In the genomic region with DNA sequence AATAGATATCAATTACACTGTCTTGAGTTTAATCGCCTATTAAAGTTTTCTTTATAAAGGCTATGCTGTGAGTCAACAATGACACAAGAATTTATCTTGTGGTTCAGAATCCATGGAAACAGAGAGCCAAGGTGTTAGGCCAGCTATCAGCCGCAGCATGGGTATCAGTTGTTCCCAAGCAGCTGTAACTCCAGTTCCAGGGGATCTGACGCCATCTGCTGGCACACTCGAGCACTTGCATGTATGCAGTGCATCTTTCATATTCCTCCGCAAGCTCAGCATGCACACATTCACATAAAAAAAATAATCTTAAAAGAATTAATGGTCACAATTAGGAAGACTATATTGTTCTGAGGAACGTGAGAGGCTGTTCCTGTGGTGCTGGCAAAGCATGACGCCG, we compare ENCODE assay signal across 10 mouse cellular contexts. TPM values are rescaled to one million over a fixed set of nuclear protein-coding genes. Genes with fewer than 3 reads are reported as not detected.
DNase-seq lines count a peak whose midpoint lies in the region; ATAC-seq and TF ChIP-seq lines count a peak whose summit lies in the region.
"Had no signal": no experiment of that assay in that cellular context is flagged by ENCODE, and none has a peak within 500 bp of the region (broad histone marks: within the 10 kb centered on the region; RNA-seq: fewer than 3 reads in every experiment).

No protein-coding gene starts in this region.

- ATAC-seq in intestine, postnatal 0 days: no peak
- no peak for ATAC-seq in intestine, embryonic 16.5 days
- ATAC-seq in embryonic facial prominence, embryonic 14.5 days (ENCODE audit: low read depth): peak; percentile 67; the same call in 1 of the 2 replicates
- ATAC-seq in limb, embryonic 14.5 days (ENCODE audit: low FRiP score, low read depth): no peak
- ATAC-seq in erythroid progenitor cell, adult 5-6 weeks (replicated peaks; ENCODE audit: low FRiP score, poor library complexity, severe bottlenecking): no peak
- no peak for ATAC-seq in activated CD4-positive, CD25-positive, alpha-beta regulatory T cell, adult 4 months

- no peaks in the 10 kb centered on the region for H3K9me3 ChIP-seq in intestine, postnatal 0 days (ENCODE audit: control insufficient read depth)
- H3K9me3 ChIP-seq in intestine, embryonic 16.5 days (ENCODE audit: control insufficient read depth, low read length): no peaks in the 10 kb centered on the region
- no peaks in the 10 kb centered on the region for H3K9me3 ChIP-seq in E14TG2a.4 (ENCODE audit: low read length)
- H3K9me3 ChIP-seq in embryonic facial prominence, embryonic 14.5 days (ENCODE audit: control insufficient read depth, low read length): no peaks in the 10 kb centered on the region
- no peaks in the 10 kb centered on the region for H3K9me3 ChIP-seq in limb, embryonic 14.5 days (ENCODE audit: control insufficient read depth, low read length)
- H3K9me3 ChIP-seq: embryonic facial prominence, embryonic 13.5 days; limb, embryonic 12.5 days had no signal

- peak; percentile 75 for TF ChIP-seq CTCF in intestine, postnatal 0 days (IDR thresholded peaks at IDR 0.05; ENCODE audit: low read depth)
- peak; percentile 90 for TF ChIP-seq CTCF in E14TG2a.4 (conservative IDR thresholded peaks at IDR 0.05; ENCODE audit: low read length)

- no peaks in the 10 kb centered on the region for H3K36me3 ChIP-seq in intestine, postnatal 0 days (ENCODE audit: control insufficient read depth, insufficient read depth)
- H3K36me3 ChIP-seq in intestine, embryonic 16.5 days (ENCODE audit: control insufficient read depth, insufficient read depth, low read length): no peaks in the 10 kb centered on the region
- no peaks in the 10 kb centered on the region for H3K36me3 ChIP-seq in E14TG2a.4 (ENCODE audit: insufficient read depth, low read length)
- no peaks in the 10 kb centered on the region for H3K36me3 ChIP-seq in embryonic facial prominence, embryonic 14.5 days (ENCODE audit: control insufficient read depth, insufficient read depth, low read length)
- no peaks in the 10 kb centered on the region for H3K36me3 ChIP-seq in limb, embryonic 14.5 days (ENCODE audit: control insufficient read depth, insufficient read depth, low read length)
- H3K36me3 ChIP-seq: embryonic facial prominence, embryonic 13.5 days; limb, embryonic 12.5 days had no signal

- no peak overlapping the region for H3K4me3 ChIP-seq in intestine, postnatal 0 days (ENCODE audit: low read depth, low read length)
- no peak overlapping the region for H3K4me3 ChIP-seq in intestine, embryonic 16.5 days (ENCODE audit: low read length)
- H3K4me3 ChIP-seq in E14TG2a.4 (replicated peaks; ENCODE audit: low read length): no peak overlapping the region
- no peak overlapping the region for H3K4me3 ChIP-seq in embryonic facial prominence, embryonic 14.5 days (ENCODE audit: low read depth, low read length)
- no peak overlapping the region for H3K4me3 ChIP-seq in limb, embryonic 14.5 days (replicated peaks; ENCODE audit: low read length)
- H3K4me3 ChIP-seq: embryonic facial prominence, embryonic 13.5 days; limb, embryonic 12.5 days had no signal

- WGBS in intestine, postnatal 0 days: 45% methylated on average over 8 of the region's 8 CpGs
- 41% methylated on average over 8 of the region's 8 CpGs for WGBS in intestine, embryonic 16.5 days
- 34% methylated on average over 8 of the region's 8 CpGs for WGBS in embryonic facial prominence, embryonic 14.5 days
- WGBS in limb, embryonic 14.5 days: 32% methylated on average over 8 of the region's 8 CpGs

- no peak for TF ChIP-seq POLR2A in limb, embryonic 14.5 days (IDR thresholded peaks at IDR 0.05; ENCODE audit: borderline replicate concordance, extremely low read depth, insufficient read depth, insufficient read length)

- no peak overlapping the region for H3K27ac ChIP-seq in intestine, postnatal 0 days (ENCODE audit: low read depth, low read length)
- H3K27ac ChIP-seq in intestine, embryonic 16.5 days (ENCODE audit: low read length): no peak overlapping the region
- no peak overlapping the region for H3K27ac ChIP-seq in embryonic facial prominence, embryonic 14.5 days (replicated peaks; ENCODE audit: low read depth, low read length)
- H3K27ac ChIP-seq in limb, embryonic 14.5 days (replicated peaks; ENCODE audit: low read depth, low read length): no peak overlapping the region
- H3K27ac ChIP-seq: embryonic facial prominence, embryonic 13.5 days; limb, embryonic 12.5 days had no signal

- peak; percentile 22 for DNase-seq in adrenal gland, adult 8-10 months
- peak; percentile 62 for DNase-seq in embryonic facial prominence, embryonic 14.5 days (ENCODE audit: low spot score)
- peak; percentile 33 for DNase-seq in limb, embryonic 14.5 days (ENCODE audit: low spot score)

- no peaks in the 10 kb centered on the region for H3K4me1 ChIP-seq in intestine, postnatal 0 days (replicated peaks; ENCODE audit: control insufficient read depth, insufficient read depth, low read length)
- no peaks in the 10 kb centered on the region for H3K4me1 ChIP-seq in intestine, embryonic 16.5 days (ENCODE audit: control insufficient read depth, insufficient read depth, low read length)
- 0 out of 2 replicates have a peak, but pooled peaks cover 3% of the 10 kb centered on the region for H3K4me1 ChIP-seq in E14TG2a.4 (replicated peaks; ENCODE audit: low read depth, low read length)
- H3K4me1 ChIP-seq in embryonic facial prominence, embryonic 14.5 days (ENCODE audit: control insufficient read depth, insufficient read depth, low read length): 0 out of 2 replicates have a peak, but pooled peaks cover 3% of the 10 kb centered on the region
- peaks cover 9% of the 10 kb centered on the region for H3K4me1 ChIP-seq in limb, embryonic 14.5 days (ENCODE audit: control insufficient read depth, insufficient read depth, low read length)

- no peaks in the 10 kb centered on the region for H3K27me3 ChIP-seq in intestine, postnatal 0 days (replicated peaks; ENCODE audit: control insufficient read depth, insufficient read depth, low read length)
- no peaks in the 10 kb centered on the region for H3K27me3 ChIP-seq in intestine, embryonic 16.5 days (replicated peaks; ENCODE audit: control insufficient read depth, insufficient read depth, low read length)
- no peaks in the 10 kb centered on the region; the same call in 1 of the 2 replicates for H3K27me3 ChIP-seq in E14TG2a.4 (ENCODE audit: insufficient read depth, low read length)
- no peaks in the 10 kb centered on the region for H3K27me3 ChIP-seq in embryonic facial prominence, embryonic 14.5 days (replicated peaks; ENCODE audit: control insufficient read depth, insufficient read depth, low read length)
- no peaks in the 10 kb centered on the region for H3K27me3 ChIP-seq in limb, embryonic 14.5 days (ENCODE audit: control insufficient read depth, insufficient read depth, low read length)
- H3K27me3 ChIP-seq: embryonic facial prominence, embryonic 13.5 days; limb, embryonic 12.5 days had no signal

- H3K4me2 ChIP-seq in intestine, postnatal 0 days (replicated peaks; ENCODE audit: low read depth): no peak overlapping the region
- no peak overlapping the region for H3K4me2 ChIP-seq in intestine, embryonic 16.5 days (ENCODE audit: low read depth, low read length)
- peak overlapping the region; percentile 32; the same call in 1 of the 2 replicates for H3K4me2 ChIP-seq in embryonic facial prominence, embryonic 14.5 days (ENCODE audit: low read depth, low read length)
- no peak overlapping the region for H3K4me2 ChIP-seq in limb, embryonic 14.5 days (replicated peaks; ENCODE audit: low read depth, low read length, severe bottlenecking)
- H3K4me2 ChIP-seq: embryonic facial prominence, embryonic 13.5 days; limb, embryonic 12.5 days had no signal

- no peak overlapping the region for H3K9ac ChIP-seq in intestine, postnatal 0 days (ENCODE audit: low read depth, low read length)
- no peak overlapping the region for H3K9ac ChIP-seq in intestine, embryonic 16.5 days (ENCODE audit: low read depth, low read length)
- H3K9ac ChIP-seq in embryonic facial prominence, embryonic 14.5 days (ENCODE audit: low read depth, low read length): no peak overlapping the region
- no peak overlapping the region for H3K9ac ChIP-seq in limb, embryonic 14.5 days (ENCODE audit: low read depth, low read length, severe bottlenecking)
- H3K9ac ChIP-seq: embryonic facial prominence, embryonic 13.5 days; limb, embryonic 12.5 days had no signal

RNA-seq across cellular contexts. Expression of a gene that starts 45.5 kb away (rescaled TPM):
- 6.7 and 8.9 TPM in 2 replicates for polyA plus RNA-seq in intestine, postnatal 0 days (2015; fragmentation: Nextera tagmentation; extraction: Ambion mirVana)
- polyA plus RNA-seq in intestine, embryonic 16.5 days (2015; fragmentation: Nextera tagmentation; extraction: Ambion mirVana): 5.1 and 6.0 TPM in 2 replicates
- total RNA-seq in adrenal gland, adult 8-10 months (2022): 100 to 1,000 TPM in 2 of 4 experiments, 10 to 100 TPM in 2; 66.1 to 162 (median 106) TPM
- 7.1 and 7.8 TPM in 2 replicates for polyA plus RNA-seq in embryonic facial prominence, embryonic 14.5 days (2014; fragmentation: Nextera tagmentation; extraction: Ambion mirVana)
- polyA plus RNA-seq in limb, embryonic 14.5 days (2012; rRNA removed): 5.4 and 6.5 TPM in 2 replicates
- polyA plus RNA-seq in limb, embryonic 14.5 days (2014; fragmentation: Nextera tagmentation; extraction: Ambion mirVana): 5.5 and 8.5 TPM in 2 replicates
- not detected in 2 replicates for total RNA-seq in erythroid progenitor cell, adult 5-6 weeks (2015; ENCODE audit: low replicate concordance)
- total RNA-seq in erythroid progenitor cell, adult 5-6 weeks (2017; ENCODE audit: low replicate concordance): not detected in 2 replicates
- not detected for polyA plus RNA-seq in activated CD4-positive, CD25-positive, alpha-beta regulatory T cell, adult 4 months (2017; shearing (Covaris generic))
